Mouse (Mus musculus): Measurements from ENCODE around the gene Trir.
A peak's percentile ranks its signal among the peaks of the same experiment; 100 is the strongest.

Gene Trir

GRCm38 (mm10) chr8:85026670-85027515, at the start of gene Trir:
Gene Trir (plus strand): TSS chr8:85026823.
- DNase-seq (ENCODE audit: low read depth, low spot score) = peak; percentile 97

GRCm38 (mm10) chr8:84977435-84978247, 49.0 kb upstream of the Trir start:
- DNase-seq (ENCODE audit: low read depth, low spot score) = no peak

- peak; percentile 89 for DNase-seq (ENCODE audit: low read depth, low spot score)
Observed at GRCm38 (mm10) chr8:84978248-84978940, 48.2 kb upstream of the Trir start, which contains the start of gene Junb. Gene Junb (minus strand): TSS chr8:84978718.

GRCm38 (mm10) chr8:84979599-84980421, 46.8 kb upstream of the Trir start:
- DNase-seq (ENCODE audit: low read depth, low spot score) = peak; percentile 92

GRCm38 (mm10) chr8:84980622-84981358, 45.8 kb upstream of the Trir start:
- DNase-seq (ENCODE audit: low read depth, low spot score) = no peak

GRCm38 (mm10) chr8:84981644-84982498, 44.8 kb upstream of the Trir start:
- no peak for DNase-seq (ENCODE audit: low read depth, low spot score)

- no peak for DNase-seq (ENCODE audit: low read depth, low spot score)
Observed at GRCm38 (mm10) chr8:84982499-84983011, 44.1 kb upstream of the Trir start.

- no peak for DNase-seq (ENCODE audit: low read depth, low spot score)
Observed at GRCm38 (mm10) chr8:84984294-84985048, 42.2 kb upstream of the Trir start.

- no peak for DNase-seq (ENCODE audit: low read depth, low spot score)
Observed at GRCm38 (mm10) chr8:84985049-84985683, 41.5 kb upstream of the Trir start.

GRCm38 (mm10) chr8:84985684-84986378, 40.8 kb upstream of the Trir start:
- peak; percentile 81 for DNase-seq (ENCODE audit: low read depth, low spot score)

GRCm38 (mm10) chr8:84986379-84986945, 40.2 kb upstream of the Trir start:
- DNase-seq (ENCODE audit: low read depth, low spot score) = no peak

- DNase-seq (ENCODE audit: low read depth, low spot score) = no peak
Observed at GRCm38 (mm10) chr8:84987388-84987787, 39.2 kb upstream of the Trir start.

- DNase-seq (ENCODE audit: low read depth, low spot score) = no peak
Observed at GRCm38 (mm10) chr8:84987903-84988302, 38.7 kb upstream of the Trir start.

- no peak for DNase-seq (ENCODE audit: low read depth, low spot score)
Observed at GRCm38 (mm10) chr8:84989311-84989731, 37.3 kb upstream of the Trir start.

- peak; percentile 93 for DNase-seq (ENCODE audit: low read depth, low spot score)
Observed at GRCm38 (mm10) chr8:84989810-84990209, 36.8 kb upstream of the Trir start.

- peak; percentile 99 for DNase-seq (ENCODE audit: low read depth, low spot score)
Observed at GRCm38 (mm10) chr8:84990349-84990748, 36.3 kb upstream of the Trir start, which contains the start of gene Hook2. Gene Hook2 (plus strand): TSS chr8:84990603.

GRCm38 (mm10) chr8:84990836-84991235, 35.8 kb upstream of the Trir start:
- no peak for DNase-seq (ENCODE audit: low read depth, low spot score)

Data from mesoderm, embryonic 11.5 days (tissue).